Mouse (Mus musculus) liver, adult 2 months (tissue): ENCODE results near the gene Nars2.

Source experiments
- CTCF ChIP-seq: fragments of 200-500 bp; IDR thresholded peaks from 2 replicates; pipeline ENCODE4 v1.5.1; 2011; ENCODE audit warnings: low read depth, low read length, control low read depth
- POLR2A ChIP-seq: fragments of 200-500 bp; IDR thresholded peaks from 2 replicates; pipeline ENCODE4 v1.6.1; 2011; ENCODE audit warnings: low read length, control low read depth; ENCODE audit not compliant: insufficient read depth; ENCODE audit errors: extremely low read depth

- no peak for TF ChIP-seq CTCF
- no peak for TF ChIP-seq POLR2A
Measured at GRCm38 (mm10) chr7:97082219-97083101, 131.2 kb downstream of the Nars2 start.
